Mouse (Mus musculus) forebrain, postnatal 0 days (tissue): ENCODE measurements around the gene Snd1. TPM values are rescaled to one million over a fixed set of nuclear protein-coding genes. Genes with fewer than 3 reads are reported as not detected.

ENCODE experiments used
- ATAC-seq: fragments of 200-750 bp; cut with Nextera tagmentation; 2 replicates; pipeline ENCODE4 v1.8.0; 2017; ENCODE audit warnings: mild to moderate bottlenecking, moderate library complexity
- DNase-seq: peaks from one replicate; pipeline ENCODE4 v3.0.0-alpha.2; 2015
- H3K27ac ChIP-seq: fragments of 300-500 bp; sonication (generic); 2 replicates; pipeline ENCODE4 v1.5.1; 2014; ENCODE audit warnings: low read depth, mild to moderate bottlenecking, antibody characterized with exemption, low read length, moderate library complexity, mixed read lengths
- H3K27me3 ChIP-seq: fragments of 300-500 bp; sonication (generic); 2 replicates; pipeline ENCODE4 v1.6.1; 2014; ENCODE audit warnings: mild to moderate bottlenecking, low read length, mixed read lengths; ENCODE audit not compliant: insufficient read depth
- H3K36me3 ChIP-seq: fragments of 300-500 bp; sonication (generic); 2 replicates; pipeline ENCODE4 v1.6.1; 2014; ENCODE audit warnings: mild to moderate bottlenecking, moderate library complexity; ENCODE audit not compliant: insufficient read depth
- H3K4me1 ChIP-seq: fragments of 300-500 bp; sonication (generic); 2 replicates; pipeline ENCODE4 v1.6.1; 2014; ENCODE audit warnings: antibody characterized with exemption; ENCODE audit not compliant: insufficient read depth
- H3K4me2 ChIP-seq: fragments of 300-500 bp; sonication (generic); 2 replicates; pipeline ENCODE4 v1.6.1; 2014; ENCODE audit warnings: low read depth, mild to moderate bottlenecking, moderate library complexity
- H3K4me3 ChIP-seq: fragments of 300-500 bp; sonication (generic); 2 replicates; pipeline ENCODE4 v1.5.1; 2014; ENCODE audit warnings: low read depth, low read length, mixed read lengths
- H3K9ac ChIP-seq: fragments of 300-500 bp; sonication (generic); 2 replicates; pipeline ENCODE4 v1.6.1; 2014; ENCODE audit warnings: mild to moderate bottlenecking
- H3K9me3 ChIP-seq: fragments of 300-500 bp; sonication (generic); 2 replicates; pipeline ENCODE4 v1.6.1; 2016; ENCODE audit warnings: low read length
- CTCF ChIP-seq: sonication (generic); IDR thresholded peaks from 2 replicates; pipeline ENCODE4 v1.5.1; 2016; ENCODE audit warnings: antibody characterized with exemption, control low read depth, low read depth
- WGBS: fragments of 180-500 bp; shearing (Covaris S2); extraction: QIAGEN DNeasy Blood & Tissue Kit; methylation state at CpG from one replicate; pipeline ENCODE4 v1.1.7; 2014; 5-methylcytosine and 5-hydroxymethylcytosine counted together
- polyA plus RNA-seq: library from polyadenylated mRNA; unstranded; fragments of >200 nt; fragmentation: Nextera tagmentation; extraction: Ambion mirVana; gene quantifications from 2 replicates; pipeline ENCODE4 v1.2.1, GENCODE M21; 2015
- total RNA-seq: library from RNA; depleted of rRNA; stranded (reverse); fragments of >200 nt; gene quantifications from 2 replicates; pipeline ENCODE4 v1.2.3, GENCODE M21; 2014

The Snd1 gene
- total and polyA plus RNA-seq, 2 experiments from 2014 or later, result 72.4 to 90.8 TPM

DNA sequence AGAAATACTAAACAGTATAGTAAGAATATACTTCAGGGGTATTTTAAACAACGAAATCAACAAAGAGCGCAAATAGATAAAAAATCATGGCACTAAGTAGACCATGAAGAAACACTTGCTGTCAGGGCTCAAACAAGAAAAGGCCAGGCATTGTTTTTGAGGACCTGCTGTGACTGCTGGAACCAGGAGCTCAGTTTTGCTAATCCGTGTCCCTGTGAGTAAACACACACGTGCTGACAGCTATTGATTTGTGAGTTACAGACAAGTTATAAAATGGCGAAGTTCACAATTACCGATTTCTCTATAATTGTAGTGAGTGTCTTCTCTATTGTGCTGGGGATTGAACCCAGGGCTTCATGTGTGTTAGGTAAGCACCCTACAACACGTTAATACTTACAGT, 27.6 kb downstream of the Snd1 start:
- H3K9me3 ChIP-seq, result no peaks in the 10 kb centered on the region
- no peak overlapping the region for H3K4me3 ChIP-seq
- no peaks in the 10 kb centered on the region for H3K27me3 ChIP-seq
- no peaks in the 10 kb centered on the region for H3K4me1 ChIP-seq
- TF ChIP-seq CTCF, result no peak
- DNase-seq (no peak), ATAC-seq (no peak)
- H3K27ac ChIP-seq, result no peak overlapping the region
- no peak overlapping the region for H3K4me2 ChIP-seq
- H3K36me3 ChIP-seq, result no peaks in the 10 kb centered on the region
- WGBS, result 82% methylated on average over 7 of the region's 7 CpGs
- H3K9ac ChIP-seq, result no peak overlapping the region

DNA sequence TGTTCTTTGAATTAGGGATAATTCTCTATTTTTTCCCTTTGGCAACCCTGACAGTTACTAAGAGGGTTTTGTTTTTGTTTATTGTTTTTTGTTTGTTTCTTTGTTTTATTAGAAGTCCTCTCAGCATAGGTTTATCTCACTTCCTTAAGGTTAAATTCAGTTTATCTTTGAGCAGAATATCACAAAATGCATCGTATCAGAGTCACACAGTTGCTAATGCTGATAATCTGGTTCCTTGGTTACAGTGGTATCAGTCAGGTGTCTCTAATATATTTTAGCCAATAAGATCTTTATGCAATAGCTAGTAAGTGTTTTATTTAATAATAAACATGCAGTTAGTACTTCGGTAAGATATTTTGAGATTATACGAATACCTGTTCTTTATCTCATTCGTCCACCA, 28.2 kb downstream of the Snd1 start:
- Histone ChIP-seq H3K27ac (no peak overlapping the region), H3K4me3 (no peak overlapping the region), H3K4me2 (no peak overlapping the region), H3K9me3 (no peaks in the 10 kb centered on the region), H3K36me3 (no peaks in the 10 kb centered on the region), H3K27me3 (no peaks in the 10 kb centered on the region), H3K4me1 (no peaks in the 10 kb centered on the region), H3K9ac (no peak overlapping the region)
- TF ChIP-seq CTCF, result no peak
- DNase-seq (no peak), ATAC-seq (no peak)
- 95% methylated on average over 4 of the region's 4 CpGs for WGBS

DNA sequence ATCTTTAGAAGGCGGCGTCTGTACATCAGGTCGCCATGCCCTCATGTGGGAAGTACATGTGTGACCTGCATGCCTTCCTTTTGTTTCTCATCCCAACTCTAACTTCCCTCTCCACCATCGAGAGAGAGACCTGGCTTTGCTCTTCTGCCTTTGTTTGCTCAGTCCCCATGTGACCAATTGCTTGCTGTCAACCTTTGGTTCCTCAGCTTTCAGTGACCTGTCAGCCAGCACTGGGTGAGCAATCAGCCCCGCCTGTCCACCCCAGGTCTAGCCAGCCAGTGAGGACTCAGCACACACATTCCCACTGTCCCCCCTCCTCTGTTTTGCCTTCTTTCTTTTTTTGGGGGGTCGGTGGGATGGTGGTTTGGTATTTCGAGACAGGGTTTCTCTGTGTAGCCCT, 29.7 kb downstream of the Snd1 start:
- Histone ChIP-seq H3K27ac (no peak overlapping the region), H3K27me3 (no peaks in the 10 kb centered on the region), H3K4me3 (no peak overlapping the region), H3K4me1 (no peaks in the 10 kb centered on the region), H3K9me3 (no peaks in the 10 kb centered on the region), H3K9ac (no peak overlapping the region), H3K36me3 (no peaks in the 10 kb centered on the region), H3K4me2 (no peak overlapping the region)
- 90% methylated on average over 7 of the region's 7 CpGs for WGBS
- no peak for TF ChIP-seq CTCF
- DNase-seq (no peak), ATAC-seq (no peak)

DNA sequence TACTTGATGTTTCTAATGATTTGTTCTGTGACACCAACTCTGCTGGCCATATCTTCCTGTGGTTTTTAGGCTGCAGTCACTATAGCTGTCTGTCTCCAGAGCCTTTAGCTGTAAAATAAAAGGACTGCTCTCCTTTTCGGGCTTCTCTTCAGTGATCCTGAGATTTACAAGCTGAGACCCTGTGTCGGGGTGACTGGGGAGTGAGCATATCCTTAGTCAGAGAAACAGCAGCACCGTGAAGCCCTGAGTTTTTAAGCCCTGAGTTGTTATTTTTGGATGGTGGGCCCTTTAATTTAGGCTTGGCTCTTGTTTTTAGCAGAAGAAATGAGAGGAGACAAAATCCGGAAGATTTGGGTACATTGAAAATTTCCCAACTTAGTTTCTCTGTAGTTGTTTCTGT, 32.8 kb downstream of the Snd1 start:
- Histone ChIP-seq H3K9ac (no peak overlapping the region), H3K27ac (no peak overlapping the region), H3K4me1 (no peaks in the 10 kb centered on the region), H3K4me3 (no peak overlapping the region), H3K27me3 (no peaks in the 10 kb centered on the region), H3K4me2 (no peak overlapping the region), H3K9me3 (no peaks in the 10 kb centered on the region), H3K36me3 (0 out of 2 replicates have a peak, but pooled peaks cover under 1% of the 10 kb centered on the region)
- no peak for ATAC-seq
- no peak for DNase-seq
- WGBS, result 80% methylated on average over 4 of the region's 4 CpGs
- TF ChIP-seq CTCF, result no peak

DNA sequence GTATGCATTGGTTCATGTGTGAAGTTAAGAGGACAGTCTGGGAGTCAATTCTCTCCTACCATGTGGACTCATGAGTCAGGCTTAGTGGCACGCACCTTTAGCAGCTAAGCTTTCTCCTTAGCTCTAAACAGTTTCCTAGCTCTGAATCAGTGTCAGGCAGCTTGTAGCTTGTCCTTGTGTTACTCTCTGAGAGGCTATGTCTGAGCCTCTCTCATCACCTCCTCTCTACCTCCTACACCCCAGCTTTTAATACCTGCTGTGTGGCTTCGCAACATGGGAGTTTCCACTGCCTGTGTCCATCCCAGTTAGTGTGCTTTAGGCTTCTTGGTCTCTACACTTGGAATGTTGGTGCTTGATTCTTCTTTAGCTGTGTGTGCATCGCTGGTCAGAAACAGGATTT, 39.3 kb downstream of the Snd1 start:
- DNase-seq, result no peak
- Histone ChIP-seq H3K9me3 (no peaks in the 10 kb centered on the region), H3K4me2 (no peak overlapping the region), H3K36me3 (peaks cover 14% of the 10 kb centered on the region), H3K27me3 (no peaks in the 10 kb centered on the region), H3K4me3 (no peak overlapping the region), H3K4me1 (no peaks in the 10 kb centered on the region), H3K9ac (no peak overlapping the region), H3K27ac (no peak overlapping the region)
- 92% methylated on average over 3 of the region's 3 CpGs for WGBS
- no peak for ATAC-seq
- TF ChIP-seq CTCF, result no peak

DNA sequence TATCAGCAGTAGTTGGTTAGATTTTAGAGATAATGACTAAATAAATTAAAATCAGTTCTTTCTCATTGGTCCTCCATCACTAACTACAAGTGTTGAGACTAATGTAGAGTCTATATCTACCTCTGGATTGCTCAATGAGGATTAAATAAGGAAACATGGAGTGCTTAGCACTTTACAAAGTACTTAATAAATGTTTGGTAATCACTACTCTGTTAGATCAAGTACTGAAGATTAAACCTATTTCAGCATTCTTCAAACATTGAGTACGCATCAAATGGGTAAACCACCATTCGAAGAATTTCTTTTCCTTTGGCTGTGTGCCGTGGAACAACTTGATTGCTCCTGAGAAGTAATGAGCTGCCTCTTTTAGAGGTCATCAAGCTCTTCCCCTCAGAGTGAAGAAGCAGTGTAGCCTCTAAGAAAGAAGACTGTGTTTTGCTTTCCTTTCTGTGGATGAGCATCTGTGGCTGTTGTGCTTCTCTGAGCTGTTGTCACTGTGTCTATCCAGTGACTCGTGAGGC, 40.0 kb downstream of the Snd1 start:
- Histone ChIP-seq H3K36me3 (peaks cover 14% of the 10 kb centered on the region), H3K27ac (no peak overlapping the region), H3K4me3 (no peak overlapping the region), H3K9me3 (no peaks in the 10 kb centered on the region), H3K4me1 (no peaks in the 10 kb centered on the region), H3K9ac (no peak overlapping the region), H3K4me2 (no peak overlapping the region), H3K27me3 (no peaks in the 10 kb centered on the region)
- ATAC-seq (no peak), DNase-seq (no peak)
- 94% methylated on average over 4 of the region's 4 CpGs for WGBS
- TF ChIP-seq CTCF, result no peak

DNA sequence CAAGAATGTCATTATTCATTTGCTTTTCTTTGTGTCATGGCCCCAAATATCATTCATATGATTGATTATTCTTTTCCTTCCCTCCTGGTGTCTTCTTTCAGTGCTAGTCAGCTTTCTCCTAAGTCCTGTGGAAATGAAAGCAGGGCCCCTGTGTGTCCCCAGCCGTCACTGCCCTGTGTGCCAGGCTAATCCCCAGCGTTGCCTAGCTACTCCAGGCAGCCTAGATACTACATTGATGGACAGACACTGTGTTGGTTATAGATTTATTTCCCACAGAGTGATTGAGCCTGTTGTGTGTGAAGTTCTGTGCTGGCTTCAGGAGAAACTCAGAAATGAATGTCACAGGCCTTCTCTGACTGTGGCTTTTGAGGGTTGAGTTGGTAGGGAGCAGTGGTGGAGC, 41.7 kb downstream of the Snd1 start:
- no peak for TF ChIP-seq CTCF
- Histone ChIP-seq H3K9ac (no peak overlapping the region), H3K27ac (no peak overlapping the region), H3K27me3 (no peaks in the 10 kb centered on the region), H3K4me2 (no peak overlapping the region), H3K9me3 (no peaks in the 10 kb centered on the region), H3K36me3 (peaks cover 14% of the 10 kb centered on the region), H3K4me3 (no peak overlapping the region), H3K4me1 (no peaks in the 10 kb centered on the region)
- ATAC-seq (no peak), DNase-seq (no peak)
- 32% methylated on average over 2 of the region's 2 CpGs for WGBS

DNA sequence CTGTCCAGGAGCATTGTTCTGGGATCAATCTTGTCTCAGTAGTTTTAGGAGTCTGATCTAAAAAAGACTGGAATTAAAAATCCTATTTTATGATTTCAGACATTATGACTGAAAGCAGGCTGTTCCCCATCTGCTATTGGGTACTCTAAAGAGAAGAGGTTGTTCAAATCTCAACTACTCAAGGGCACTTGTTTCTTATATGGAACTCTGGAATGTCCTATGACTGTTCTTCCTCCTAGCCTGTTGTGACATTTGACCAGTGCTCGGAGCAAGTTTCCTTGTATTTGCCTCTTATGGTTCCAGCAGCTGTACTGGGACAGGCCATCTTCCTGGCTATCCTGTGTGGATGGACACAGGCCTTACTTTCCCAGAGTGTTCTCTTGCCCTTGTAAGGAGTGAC, 42.1 kb downstream of the Snd1 start:
- WGBS, result 87% methylated on average over 1 of the region's 1 CpGs
- no peaks in the 10 kb centered on the region for H3K4me1 ChIP-seq
- H3K4me3 ChIP-seq, result no peak overlapping the region
- ATAC-seq (no peak), DNase-seq (no peak)
- no peaks in the 10 kb centered on the region for H3K9me3 ChIP-seq
- H3K4me2 ChIP-seq, result no peak overlapping the region
- no peaks in the 10 kb centered on the region for H3K27me3 ChIP-seq
- TF ChIP-seq CTCF, result no peak
- peaks cover 14% of the 10 kb centered on the region for H3K36me3 ChIP-seq
- no peak overlapping the region for H3K27ac ChIP-seq
- no peak overlapping the region for H3K9ac ChIP-seq
